Mouse (Mus musculus) midbrain, embryonic 14.5 days (tissue): Measurements from ENCODE around the gene Rpl32. TPM values are rescaled to one million over a fixed set of nuclear protein-coding genes. Genes with fewer than 3 reads are reported as not detected.

ENCODE experiments used
- ATAC-seq: fragments of 200-750 bp; cut with Nextera tagmentation; 2 replicates; pipeline ENCODE4 v1.8.0; 2017; ENCODE audit warnings: moderate number of reproducible peaks, moderate library complexity; ENCODE audit not compliant: low FRiP score, low TSS enrichment
- DNase-seq: peaks from one replicate; pipeline ENCODE4 v3.0.0-alpha.2; 2015
- H3K27ac ChIP-seq: fragments of 300-500 bp; sonication (generic); replicated peaks from 2 replicates; pipeline ENCODE4 v1.5.1; 2014; ENCODE audit warnings: mild to moderate bottlenecking, low read depth, low read length, moderate library complexity
- H3K27me3 ChIP-seq: fragments of 300-500 bp; sonication (generic); 2 replicates; pipeline ENCODE4 v1.6.1; 2014; ENCODE audit warnings: low read length, control low read depth, mixed read lengths; ENCODE audit not compliant: control insufficient read depth, insufficient read depth
- H3K36me3 ChIP-seq: fragments of 300-500 bp; sonication (generic); 2 replicates; pipeline ENCODE4 v1.6.1; 2014; ENCODE audit warnings: low read length, control low read depth; ENCODE audit not compliant: control insufficient read depth, insufficient read depth
- H3K4me1 ChIP-seq: fragments of 300-500 bp; sonication (generic); 2 replicates; pipeline ENCODE4 v1.6.1; 2014; ENCODE audit warnings: mild to moderate bottlenecking, antibody characterized with exemption, low read length, control low read depth; ENCODE audit not compliant: control insufficient read depth, insufficient read depth
- H3K4me2 ChIP-seq: fragments of 300-500 bp; sonication (generic); 2 replicates; pipeline ENCODE4 v1.6.1; 2014; ENCODE audit warnings: mild to moderate bottlenecking, low read length, moderate library complexity
- H3K4me3 ChIP-seq: fragments of 300-500 bp; sonication (generic); replicated peaks from 2 replicates; pipeline ENCODE4 v1.5.1; 2014; ENCODE audit warnings: low read depth, low read length
- H3K9ac ChIP-seq: fragments of 300-500 bp; sonication (generic); replicated peaks from 2 replicates; pipeline ENCODE4 v1.6.1; 2014; ENCODE audit warnings: mild to moderate bottlenecking, low read length, moderate library complexity
- H3K9me3 ChIP-seq: fragments of 300-500 bp; sonication (generic); 2 replicates; pipeline ENCODE4 v1.6.1; 2016; ENCODE audit warnings: low read length, control low read depth, mixed read lengths; ENCODE audit not compliant: control insufficient read depth
- WGBS: fragments of 180-500 bp; shearing (Covaris S2); extraction: QIAGEN DNeasy Blood & Tissue Kit; methylation state at CpG from one replicate; pipeline ENCODE4 v1.1.7; 2014; 5-methylcytosine and 5-hydroxymethylcytosine counted together
- polyA plus RNA-seq: library from polyadenylated mRNA; unstranded; fragments of >200 nt; fragmentation: Nextera tagmentation; extraction: Ambion mirVana; gene quantifications from 2 replicates; pipeline ENCODE4 v1.2.1, GENCODE M21; 2014

Rpl32 gene
- polyA plus RNA-seq, 1 experiment from 2014 or later, result 1,221 TPM

DNA sequence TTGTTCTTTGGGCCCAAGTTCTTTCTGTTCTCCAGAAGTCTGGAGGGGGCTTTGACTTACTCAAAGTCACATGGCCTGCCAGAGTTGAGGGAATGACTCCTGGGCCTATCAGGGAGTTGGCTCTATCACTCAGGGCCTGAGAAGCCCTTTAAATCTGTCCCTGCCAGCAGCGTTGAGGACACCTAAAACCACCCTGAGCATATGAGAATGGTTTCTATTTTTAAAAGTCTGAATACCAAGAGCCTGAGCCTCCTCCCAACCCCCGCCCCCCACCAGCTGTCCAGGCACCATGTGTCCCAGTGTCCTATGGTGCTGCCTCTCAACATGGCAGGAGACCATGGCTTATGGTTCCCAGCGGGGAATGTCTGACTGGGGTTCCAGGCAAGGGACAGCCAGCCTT, 32.7 kb downstream of the Rpl32 start:
- Histone ChIP-seq H3K4me3 (peak overlapping the region; percentile 60), H3K27me3 (no peaks in the 10 kb centered on the region), H3K36me3 (peaks cover 9% of the 10 kb centered on the region), H3K4me1 (peaks cover 18% of the 10 kb centered on the region), H3K9me3 (no peaks in the 10 kb centered on the region), H3K4me2 (peak overlapping the region; percentile 81), H3K9ac (peak overlapping the region; percentile 70; the same call in 1 of the 2 replicates), H3K27ac (no peak overlapping the region)
- 53% methylated on average over 3 of the region's 3 CpGs for WGBS
- ATAC-seq (no peak), DNase-seq (no peak)

DNA sequence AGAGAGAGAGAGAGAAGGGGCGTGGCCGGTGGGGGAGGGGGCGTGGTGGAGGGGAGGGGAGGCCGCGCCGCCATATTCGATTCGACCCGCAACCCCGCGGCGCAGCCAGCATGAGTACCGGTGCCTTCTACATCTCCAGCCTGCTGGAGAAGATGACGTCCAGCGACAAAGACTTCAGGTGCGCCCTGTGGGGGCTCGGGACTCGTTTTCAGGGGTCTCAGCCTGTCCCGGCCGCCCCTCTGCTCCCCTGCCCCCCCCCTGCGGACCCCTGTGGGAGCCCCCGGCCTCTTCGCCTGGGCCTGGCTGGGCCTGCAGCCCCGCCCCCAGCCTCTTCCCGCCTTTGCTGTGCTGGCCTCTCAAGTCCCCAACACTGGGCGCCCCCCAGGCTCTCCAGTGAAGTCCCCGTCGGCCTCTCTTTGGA, 34.0 kb downstream of the Rpl32 start, which contains the start of gene Cand2:
Gene Cand2 (plus strand): TSS at position 38 of the 421 bp plus-strand sequence.
- DNase-seq (peak; percentile 88), ATAC-seq (peak; percentile 86)
- WGBS, result 0% methylated on average over 28 of the region's 28 CpGs
- Histone ChIP-seq H3K27me3 (no peaks in the 10 kb centered on the region), H3K4me3 (peak within 1 kb of the TSS; percentile 60), H3K4me2 (peak within 1 kb of the TSS; percentile 81), H3K36me3 (no peaks in the 10 kb centered on the region), H3K9me3 (no peaks in the 10 kb centered on the region), H3K27ac (peak within 1 kb of the TSS; percentile 65), H3K4me1 (peaks cover 18% of the 10 kb centered on the region), H3K9ac (peak within 1 kb of the TSS; percentile 70)

DNA sequence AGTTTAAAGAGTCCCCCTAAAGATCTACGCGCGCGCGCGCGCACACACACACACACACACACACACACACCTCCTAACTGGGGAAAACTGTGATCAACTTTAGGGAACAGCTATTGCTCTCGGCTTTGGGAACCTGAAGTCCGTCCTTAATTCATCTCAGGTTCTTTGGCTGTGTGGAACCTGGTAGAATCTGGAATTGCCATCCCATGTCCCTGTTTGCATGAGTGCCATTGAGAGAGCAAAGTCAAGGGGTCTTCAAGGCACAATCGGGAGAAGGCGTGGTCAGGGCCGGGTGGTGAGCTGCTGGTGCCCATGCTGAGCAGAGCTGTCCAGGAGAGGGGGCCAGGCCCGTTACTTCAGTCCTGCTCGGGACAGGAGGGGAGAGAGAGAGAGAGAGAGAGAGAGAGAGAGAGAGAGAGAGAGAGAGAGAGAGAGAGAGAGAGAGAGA, 34.6 kb downstream of the Rpl32 start:
- Histone ChIP-seq H3K9ac (no peak overlapping the region; the same call in 1 of the 2 replicates), H3K36me3 (no peaks in the 10 kb centered on the region), H3K27me3 (no peaks in the 10 kb centered on the region), H3K27ac (0 out of 2 replicates have a peak overlapping the region, but pooled peaks have one; percentile 20), H3K4me1 (peaks cover 18% of the 10 kb centered on the region), H3K9me3 (no peaks in the 10 kb centered on the region), H3K4me3 (peak overlapping the region; percentile 60), H3K4me2 (peak overlapping the region; percentile 81)
- peak; percentile 77; the same call in 1 of the 2 replicates for ATAC-seq
- DNase-seq, result peak; percentile 74
- 2% methylated on average over 14 of the region's 14 CpGs for WGBS

DNA sequence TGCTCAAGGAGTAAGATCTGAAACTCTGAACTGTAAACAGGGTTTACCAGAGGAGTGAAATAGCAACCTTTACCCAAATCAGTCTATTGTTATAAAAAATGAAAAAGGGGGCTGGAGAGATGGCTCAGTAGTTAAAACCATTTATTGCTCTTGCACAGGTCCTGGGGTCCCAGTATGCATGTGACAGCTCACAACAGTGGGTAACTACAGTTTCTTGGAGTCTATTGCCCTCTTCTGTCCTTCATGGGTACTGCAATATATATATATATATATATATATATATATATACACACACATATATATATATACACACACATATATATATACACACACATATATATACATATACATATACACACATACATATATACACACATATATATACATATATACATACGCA, 35.9 kb downstream of the Rpl32 start:
- Histone ChIP-seq H3K4me2 (no peak overlapping the region), H3K27ac (no peak overlapping the region), H3K36me3 (no peaks in the 10 kb centered on the region), H3K27me3 (no peaks in the 10 kb centered on the region), H3K4me1 (peaks cover 18% of the 10 kb centered on the region), H3K9me3 (no peaks in the 10 kb centered on the region), H3K4me3 (no peak overlapping the region), H3K9ac (no peak overlapping the region)
- WGBS, result 88% methylated on average over 1 of the region's 1 CpGs
- ATAC-seq (no peak), DNase-seq (peak; percentile 24)

DNA sequence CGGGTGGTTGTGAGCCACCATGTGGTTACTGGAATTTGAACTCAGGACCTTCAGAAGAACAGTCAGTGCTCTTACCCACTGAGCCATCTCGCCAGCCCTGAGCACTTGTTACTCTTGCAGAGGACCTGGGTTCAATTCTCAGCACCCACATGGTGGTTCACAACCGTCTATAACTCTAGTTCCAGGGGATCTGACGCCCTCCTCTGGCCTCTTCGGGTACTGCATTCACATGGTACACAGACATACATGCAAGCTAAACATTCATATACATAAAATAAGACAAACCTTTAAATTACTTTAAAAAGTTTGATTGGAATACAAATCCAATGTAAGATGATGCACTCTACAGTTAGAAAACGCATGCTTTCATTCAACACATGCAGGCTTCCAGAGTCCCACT, 36.3 kb downstream of the Rpl32 start:
- 84% methylated on average over 6 of the region's 6 CpGs for WGBS
- no peak for ATAC-seq
- no peaks in the 10 kb centered on the region for H3K9me3 ChIP-seq

DNA sequence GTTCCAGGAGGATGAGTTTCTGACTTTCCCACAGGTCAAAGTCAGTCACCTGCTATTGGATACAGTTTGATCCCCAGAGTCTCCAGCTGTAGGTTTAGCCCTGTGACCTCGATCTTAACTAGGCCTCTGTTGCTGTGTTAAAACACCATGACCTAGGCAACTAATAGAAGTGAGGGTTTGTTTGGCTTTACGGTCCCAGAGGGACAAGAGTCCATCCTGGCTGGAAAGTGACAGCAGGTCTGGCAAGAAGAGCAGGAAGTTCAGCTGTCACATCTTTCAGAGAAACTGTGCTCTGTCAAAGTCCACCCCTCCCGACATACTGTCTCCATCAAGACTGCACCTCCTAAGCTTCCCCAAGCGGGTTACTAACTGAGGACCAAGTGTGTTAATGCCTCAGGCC, 37.7 kb downstream of the Rpl32 start:
- no peak overlapping the region for H3K27ac ChIP-seq
- H3K9me3 ChIP-seq, result no peaks in the 10 kb centered on the region
- H3K9ac ChIP-seq, result no peak overlapping the region
- 79% methylated on average over 4 of the region's 4 CpGs for WGBS
- H3K4me2 ChIP-seq, result no peak overlapping the region
- ATAC-seq (no peak), DNase-seq (no peak)
- no peaks in the 10 kb centered on the region for H3K36me3 ChIP-seq
- H3K4me3 ChIP-seq, result no peak overlapping the region
- H3K4me1 ChIP-seq, result peaks cover 9% of the 10 kb centered on the region
- no peaks in the 10 kb centered on the region for H3K27me3 ChIP-seq

More for the DNA sequence above, 36.3 kb downstream of the Rpl32 start:
- H3K9ac ChIP-seq, result no peak overlapping the region
- H3K27ac ChIP-seq, result no peak overlapping the region
- no peak overlapping the region for H3K4me3 ChIP-seq
- DNase-seq, result no peak
- no peak overlapping the region for H3K4me2 ChIP-seq
- H3K36me3 ChIP-seq, result no peaks in the 10 kb centered on the region
- H3K4me1 ChIP-seq, result peaks cover 18% of the 10 kb centered on the region
- no peaks in the 10 kb centered on the region for H3K27me3 ChIP-seq

DNA sequence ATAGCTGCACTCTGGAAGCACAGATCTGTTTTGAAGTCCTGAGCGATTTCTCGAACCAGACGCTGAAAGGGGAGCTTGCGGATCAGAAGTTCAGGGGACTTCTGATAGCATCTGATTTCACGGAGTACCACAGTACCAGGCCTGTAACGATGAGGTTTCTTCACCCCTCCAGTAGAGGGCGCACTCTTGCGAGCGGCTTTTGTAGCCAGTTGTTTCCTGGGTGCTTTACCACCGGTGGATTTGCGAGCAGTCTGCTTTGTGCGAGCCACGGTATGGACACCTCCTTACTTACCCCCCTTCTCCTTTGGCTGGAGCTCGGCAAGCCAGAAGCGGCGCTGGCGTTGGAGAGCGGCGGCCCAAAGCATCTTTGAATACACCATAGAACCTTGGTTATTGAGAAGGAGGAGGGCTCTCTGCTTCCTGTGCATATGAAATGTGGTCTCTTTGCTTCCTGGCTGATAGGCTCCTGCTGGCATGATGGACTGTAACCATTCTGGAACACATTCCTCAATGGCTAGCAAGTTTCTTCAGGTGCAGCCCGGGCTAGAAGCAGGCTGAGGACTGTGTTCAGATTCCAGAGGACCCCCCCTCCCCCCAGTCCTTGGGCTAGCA, 38.4 kb downstream of the Rpl32 start:
- H3K27ac ChIP-seq, result no peak overlapping the region
- DNase-seq, result no peak
- H3K9me3 ChIP-seq, result no peaks in the 10 kb centered on the region
- H3K4me1 ChIP-seq, result 0 out of 2 replicates have a peak, but pooled peaks cover 3% of the 10 kb centered on the region
- no peak overlapping the region for H3K4me3 ChIP-seq
- no peak for ATAC-seq
- H3K36me3 ChIP-seq, result no peaks in the 10 kb centered on the region
- H3K9ac ChIP-seq, result no peak overlapping the region
- no peaks in the 10 kb centered on the region for H3K27me3 ChIP-seq
- no peak overlapping the region for H3K4me2 ChIP-seq
- WGBS, result 88% methylated on average over 20 of the region's 20 CpGs

DNA sequence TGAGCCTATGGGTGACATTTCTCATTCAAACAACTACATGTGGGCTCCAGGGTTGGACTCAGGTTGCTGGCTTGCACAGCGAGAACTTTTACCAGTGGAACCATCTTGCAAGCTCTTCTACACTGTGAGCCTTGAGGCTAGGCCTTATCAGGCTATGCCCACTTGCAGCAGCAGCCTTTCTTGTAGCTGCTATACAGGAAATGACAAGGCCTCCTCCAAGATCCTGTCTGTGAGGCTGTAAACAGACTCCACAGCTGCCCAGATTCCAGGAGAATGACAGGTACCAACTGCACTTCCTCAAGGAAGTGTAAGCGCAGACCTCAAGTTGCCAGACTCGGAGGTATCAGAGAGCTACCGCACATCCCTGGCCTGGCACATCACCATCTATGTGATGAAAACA, 40.3 kb downstream of the Rpl32 start:
- DNase-seq (no peak), ATAC-seq (no peak)
- Histone ChIP-seq H3K4me1 (no peaks in the 10 kb centered on the region), H3K36me3 (no peaks in the 10 kb centered on the region), H3K9ac (no peak overlapping the region), H3K4me2 (no peak overlapping the region), H3K27me3 (no peaks in the 10 kb centered on the region), H3K27ac (no peak overlapping the region), H3K4me3 (no peak overlapping the region), H3K9me3 (no peaks in the 10 kb centered on the region)
- WGBS, result 98% methylated on average over 4 of the region's 4 CpGs

DNA sequence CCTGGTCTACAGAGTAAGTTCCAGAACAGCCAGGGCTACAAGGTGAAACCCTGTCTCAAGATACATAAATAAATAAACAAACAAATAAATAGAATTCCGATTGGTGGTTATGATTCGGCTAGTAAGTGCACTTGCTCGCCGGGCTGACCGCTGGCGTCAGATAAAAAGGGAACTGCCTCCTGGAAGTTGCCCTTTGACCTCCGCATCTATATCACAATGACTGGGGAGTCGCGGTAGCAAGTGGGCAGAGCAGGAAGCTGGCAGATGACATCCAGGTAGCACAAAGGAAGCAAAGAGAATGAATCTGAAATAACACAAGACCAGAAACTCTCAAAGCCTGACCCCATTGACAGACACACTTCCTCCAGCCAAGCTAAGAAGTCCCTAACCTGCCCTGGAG, 41.2 kb downstream of the Rpl32 start:
- Histone ChIP-seq H3K36me3 (no peaks in the 10 kb centered on the region), H3K27ac (no peak overlapping the region), H3K4me1 (no peaks in the 10 kb centered on the region), H3K9me3 (no peaks in the 10 kb centered on the region), H3K4me3 (no peak overlapping the region), H3K4me2 (no peak overlapping the region), H3K9ac (no peak overlapping the region), H3K27me3 (no peaks in the 10 kb centered on the region)
- ATAC-seq (no peak), DNase-seq (no peak)
- 37% methylated on average over 9 of the region's 9 CpGs for WGBS
